Mouse (Mus musculus): ENCODE results near the gene Olfr1137.

Olfr1137 gene

DNA sequence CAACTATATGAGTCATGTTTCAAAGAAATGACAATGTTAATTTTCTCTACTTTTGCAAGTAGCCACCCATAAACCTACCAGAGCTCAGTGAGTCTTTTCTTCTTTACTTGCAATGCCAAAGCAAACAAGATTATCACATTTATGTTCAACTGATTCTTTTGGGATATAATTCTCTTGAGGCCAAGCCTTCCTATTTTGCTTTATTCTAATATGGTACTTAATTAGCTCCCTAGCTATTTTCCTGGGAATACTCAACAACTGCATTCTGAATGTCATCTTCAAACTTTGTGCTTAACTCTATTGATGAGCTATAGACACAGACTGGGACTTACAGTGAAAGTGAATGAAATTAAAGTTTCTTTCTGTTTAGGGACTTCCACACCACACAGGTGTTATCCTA, at the start of gene Olfr1137:
Gene Olfr1137, minus strand, starts transcription at position 101 of the 400 bp plus-strand sequence.
- no peak for DNase-seq (ENCODE audit: low spot score)

DNA sequence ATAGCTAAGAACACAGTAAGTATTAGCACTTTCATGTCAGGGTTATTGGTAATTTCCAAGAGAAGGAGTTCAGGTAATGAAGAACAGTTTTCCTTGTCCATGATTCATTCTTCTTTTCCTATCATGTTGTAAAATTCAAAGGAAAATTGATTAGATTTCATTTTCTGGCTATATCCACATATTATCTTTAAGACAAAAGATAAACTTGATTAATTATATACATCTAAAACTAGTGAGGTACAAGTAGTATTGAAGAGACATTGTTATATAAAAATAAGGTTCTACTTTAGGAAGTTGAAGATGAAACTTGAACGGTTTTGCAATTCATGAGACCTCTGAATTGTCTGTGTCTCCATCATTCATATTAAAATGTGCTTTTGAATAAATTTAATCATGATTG, 40.9 kb upstream of the Olfr1137 start, which contains the start of gene Olfr1141:
Gene Olfr1141, minus strand, starts transcription at position 101 of the 400 bp plus-strand sequence.
- no peak for DNase-seq (ENCODE audit: low spot score)

GRCm38 (mm10) chr2:87743452-87743851, 30.5 kb upstream of the Olfr1137 start, which contains the start of gene Olfr1140:
Gene Olfr1140, plus strand, starts transcription at chr2:87743752.
- DNase-seq (ENCODE audit: low spot score), result no peak

- DNase-seq (ENCODE audit: low spot score), result no peak
Observed at GRCm38 (mm10) chr2:87739878-87740277, 26.9 kb upstream of the Olfr1137 start, which contains the start of gene Olfr1138. Gene Olfr1138, minus strand, starts transcription at chr2:87739978.

DNA sequence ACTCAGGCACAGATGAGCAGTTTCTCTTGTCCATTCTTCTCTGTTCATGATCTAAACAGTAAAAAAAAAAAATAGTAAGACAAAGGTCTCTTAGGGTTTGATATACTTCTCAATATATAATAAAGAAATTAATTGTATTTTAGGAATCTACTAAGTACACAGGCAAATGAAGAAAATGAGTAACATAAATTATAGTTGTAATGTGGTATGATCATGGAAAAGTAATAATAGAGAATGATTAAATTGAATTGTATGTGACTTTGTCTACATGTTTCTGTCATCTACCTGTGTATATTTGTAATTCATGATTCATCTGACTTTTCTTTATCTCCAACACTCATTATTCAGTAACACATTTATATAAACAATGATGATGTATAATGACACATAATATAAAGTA, 19.1 kb downstream of the Olfr1137 start, which contains the start of gene Olfr1136:
Gene Olfr1136, minus strand, starts transcription at position 101 of the 400 bp plus-strand sequence.
- DNase-seq (ENCODE audit: low spot score), result no peak

- no peak for DNase-seq (ENCODE audit: low spot score)
Observed at GRCm38 (mm10) chr2:87673564-87673963, 39.4 kb downstream of the Olfr1137 start, which contains the start of gene Olfr1135. Gene Olfr1135, minus strand, starts transcription at chr2:87673664.

Measured in urinary bladder, postnatal 25 days (tissue).